Mouse (Mus musculus): Measurements from ENCODE around the gene Sema5b. TPM values are rescaled to one million over a fixed set of nuclear protein-coding genes. Genes with fewer than 3 reads are reported as not detected.
A peak's percentile ranks its signal among the peaks of the same experiment; 100 is the strongest.

Sema5b gene
- polyA plus RNA-seq, 1 experiment from 2014 or later, result 5.0 TPM

DNA sequence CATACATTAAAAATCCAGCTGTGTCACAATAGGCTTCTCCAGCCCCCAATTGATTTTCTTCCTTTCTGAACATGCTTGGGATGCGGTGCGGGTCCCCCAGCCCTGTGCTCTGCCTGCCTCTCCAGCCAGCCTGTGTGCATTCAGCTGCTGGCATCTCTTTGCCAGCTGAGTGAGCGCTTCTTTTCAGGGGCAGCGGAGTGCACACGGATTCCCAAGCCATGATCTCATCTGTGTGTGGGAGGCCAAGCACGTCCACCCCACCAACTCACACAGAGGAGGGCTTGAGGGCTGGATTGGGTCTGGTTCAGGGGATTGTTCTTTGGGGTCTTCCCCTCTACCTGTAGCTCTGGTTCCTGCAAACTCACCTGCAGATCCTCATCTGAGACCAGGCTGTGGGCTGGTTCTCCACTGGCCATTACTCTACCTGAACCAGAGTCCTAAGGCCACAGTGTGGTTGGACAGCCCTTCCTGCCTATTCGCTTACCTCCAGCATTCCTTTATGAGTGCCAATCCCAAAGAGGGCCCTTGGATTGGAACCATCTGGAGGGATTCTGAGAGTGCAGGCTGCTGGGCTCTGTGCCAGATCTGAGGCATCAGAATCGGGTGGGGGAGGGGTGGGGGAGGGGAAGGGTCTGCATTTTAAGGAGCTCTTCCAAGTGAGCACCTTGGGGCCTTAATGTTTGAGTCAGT lies 55.9 kb downstream of the Sema5b start:
- Histone ChIP-seq H3K9me3 (no peaks in the 10 kb centered on the region), H3K4me3 (no peak overlapping the region), H3K27ac (peak overlapping the region; percentile 62), H3K4me1 (peaks cover 47% of the 10 kb centered on the region), H3K9ac (peak overlapping the region; percentile 1; the same call in 1 of the 2 replicates), H3K4me2 (peak overlapping the region; percentile 12), H3K36me3 (no peaks in the 10 kb centered on the region), H3K27me3 (peaks cover 5% of the 10 kb centered on the region; the same call in 1 of the 2 replicates)
- no peak; the same call in 1 of the 2 replicates for ATAC-seq (ENCODE audit: insufficient number of reproducible peaks, insufficient read depth, low FRiP score, low TSS enrichment, low read depth)
- WGBS, result 23% methylated on average over 8 of the region's 8 CpGs

DNA sequence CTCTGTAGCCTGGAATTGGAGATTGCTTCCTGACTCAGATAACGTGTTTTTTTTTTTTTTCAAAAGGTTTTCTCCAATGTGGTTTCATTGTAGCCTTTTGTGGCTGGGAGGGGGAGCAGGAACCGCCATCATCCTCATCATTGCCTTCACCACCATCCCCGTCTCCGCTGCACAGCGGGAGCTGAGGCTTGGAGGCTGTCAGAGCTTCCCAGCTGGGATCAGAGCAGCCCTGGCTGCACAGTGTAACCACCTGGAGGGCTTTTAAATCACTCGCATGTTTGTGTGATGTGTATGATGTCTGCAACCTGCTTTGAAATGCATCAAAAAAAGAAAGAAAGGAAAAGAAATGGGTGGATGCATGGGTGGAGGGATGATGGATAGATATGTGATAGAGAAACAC lies 57.0 kb downstream of the Sema5b start:
- no peak overlapping the region for H3K9ac ChIP-seq
- no peaks in the 10 kb centered on the region for H3K9me3 ChIP-seq
- H3K4me1 ChIP-seq, result peaks cover 35% of the 10 kb centered on the region
- peaks cover 5% of the 10 kb centered on the region; the same call in 1 of the 2 replicates for H3K27me3 ChIP-seq
- H3K4me2 ChIP-seq, result no peak overlapping the region
- H3K36me3 ChIP-seq, result no peaks in the 10 kb centered on the region
- no peak overlapping the region for H3K4me3 ChIP-seq
- H3K27ac ChIP-seq, result no peak overlapping the region
- WGBS, result 13% methylated on average over 6 of the region's 6 CpGs
- no peak for ATAC-seq (ENCODE audit: insufficient number of reproducible peaks, insufficient read depth, low FRiP score, low TSS enrichment, low read depth)

DNA sequence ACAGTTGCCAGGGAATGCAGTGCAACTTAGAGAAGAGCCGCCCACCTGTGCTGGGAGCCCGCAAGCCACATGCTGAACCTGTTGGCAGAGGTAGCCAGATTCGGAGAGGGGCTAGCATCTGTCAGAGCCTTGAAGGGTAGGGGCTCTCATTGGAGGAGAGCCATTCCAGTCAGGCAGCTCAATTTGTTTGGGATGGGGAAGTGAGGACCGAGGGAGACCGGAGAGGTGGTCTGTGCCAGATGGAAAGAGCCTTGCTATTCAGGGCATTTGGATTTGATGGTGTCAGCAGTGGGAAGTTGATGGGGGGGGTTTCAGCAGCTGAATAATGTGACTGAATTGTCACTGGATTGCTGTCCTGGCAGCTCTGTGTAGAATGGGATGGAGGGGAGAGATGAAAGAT lies 57.9 kb downstream of the Sema5b start:
- ATAC-seq (ENCODE audit: insufficient number of reproducible peaks, insufficient read depth, low FRiP score, low TSS enrichment, low read depth), result no peak
- Histone ChIP-seq H3K4me1 (peaks cover 43% of the 10 kb centered on the region), H3K27ac (no peak overlapping the region), H3K4me3 (no peak overlapping the region), H3K9me3 (no peaks in the 10 kb centered on the region), H3K4me2 (no peak overlapping the region), H3K27me3 (peaks cover 5% of the 10 kb centered on the region; the same call in 1 of the 2 replicates), H3K36me3 (no peaks in the 10 kb centered on the region), H3K9ac (no peak overlapping the region)
- 65% methylated on average over 5 of the region's 5 CpGs for WGBS

DNA sequence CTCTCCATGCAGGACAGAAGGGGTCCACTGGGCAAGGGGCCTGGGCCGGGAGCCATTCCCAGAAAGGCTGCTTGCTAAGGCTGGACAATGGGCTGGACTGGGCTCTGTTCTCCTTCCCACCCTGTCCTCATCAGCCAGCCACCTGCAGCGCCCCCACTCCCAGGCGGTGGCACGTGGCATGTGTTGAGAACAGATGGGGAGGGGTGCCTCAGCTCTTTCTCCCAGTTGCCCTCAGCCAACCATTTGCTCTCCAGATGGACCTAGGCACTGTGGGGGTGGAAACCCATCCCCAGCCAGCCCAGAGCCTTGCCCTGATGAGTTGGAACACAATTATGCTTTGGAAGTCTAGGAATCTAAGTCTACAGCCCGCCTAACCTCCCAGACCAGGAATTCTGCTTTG lies 59.3 kb downstream of the Sema5b start:
- no peaks in the 10 kb centered on the region for H3K9me3 ChIP-seq
- H3K4me1 ChIP-seq, result peaks cover 50% of the 10 kb centered on the region
- no peak overlapping the region for H3K9ac ChIP-seq
- no peak overlapping the region for H3K27ac ChIP-seq
- H3K36me3 ChIP-seq, result no peaks in the 10 kb centered on the region
- 0 out of 2 replicates have a peak, but pooled peaks cover 5% of the 10 kb centered on the region for H3K27me3 ChIP-seq
- WGBS, result 71% methylated on average over 5 of the region's 5 CpGs
- H3K4me2 ChIP-seq, result no peak overlapping the region
- no peak for ATAC-seq (ENCODE audit: insufficient number of reproducible peaks, insufficient read depth, low FRiP score, low TSS enrichment, low read depth)
- H3K4me3 ChIP-seq, result no peak overlapping the region

DNA sequence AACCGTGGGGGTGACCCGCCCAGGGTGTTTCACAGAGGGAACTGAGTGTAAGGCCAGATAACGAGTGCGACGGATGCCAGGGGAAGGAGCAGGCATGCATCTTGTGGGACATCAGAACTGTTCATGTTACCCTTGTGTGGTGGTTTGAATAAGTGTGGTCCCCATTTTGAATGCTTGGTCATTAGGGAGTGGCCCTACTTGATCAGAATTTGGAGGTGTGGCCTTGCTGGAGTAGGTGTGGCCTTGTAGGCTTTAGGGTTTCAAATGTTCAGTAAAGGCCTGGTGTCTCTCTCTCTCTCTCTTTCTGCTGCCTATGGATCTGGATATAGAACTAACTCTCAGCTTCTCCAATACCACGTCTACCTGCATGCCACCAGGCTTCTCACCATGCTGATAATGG lies 60.5 kb downstream of the Sema5b start:
- WGBS, result 89% methylated on average over 6 of the region's 6 CpGs
- H3K4me2 ChIP-seq, result no peak overlapping the region
- H3K4me1 ChIP-seq, result peaks cover 43% of the 10 kb centered on the region
- 0 out of 2 replicates have a peak, but pooled peaks cover 5% of the 10 kb centered on the region for H3K27me3 ChIP-seq
- no peaks in the 10 kb centered on the region for H3K36me3 ChIP-seq
- no peak for ATAC-seq (ENCODE audit: insufficient number of reproducible peaks, insufficient read depth, low FRiP score, low TSS enrichment, low read depth)
- H3K9me3 ChIP-seq, result no peaks in the 10 kb centered on the region
- no peak overlapping the region for H3K27ac ChIP-seq
- H3K9ac ChIP-seq, result no peak overlapping the region
- no peak overlapping the region for H3K4me3 ChIP-seq

DNA sequence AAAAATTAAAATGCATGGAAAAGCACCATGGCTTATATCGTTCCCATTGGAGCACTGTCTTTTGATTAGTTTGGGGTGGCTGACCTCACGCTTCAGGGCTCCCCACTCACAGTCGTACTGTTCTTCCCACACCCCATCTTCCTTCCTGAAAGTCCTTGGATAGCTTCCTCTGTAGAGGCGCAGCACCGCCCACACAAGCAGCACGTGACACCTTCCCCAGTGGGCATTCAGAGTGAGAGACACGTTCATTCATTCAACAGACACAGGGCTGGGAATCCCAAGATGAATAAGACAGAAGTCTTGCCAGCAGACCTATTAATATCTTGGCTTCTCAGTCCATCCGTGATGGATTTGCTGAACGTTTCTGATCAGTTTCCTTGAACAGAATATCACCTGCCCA lies 61.6 kb downstream of the Sema5b start:
- H3K27ac ChIP-seq, result no peak overlapping the region
- peaks cover 34% of the 10 kb centered on the region for H3K4me1 ChIP-seq
- no peak overlapping the region for H3K4me3 ChIP-seq
- H3K9ac ChIP-seq, result no peak overlapping the region
- ATAC-seq (ENCODE audit: insufficient number of reproducible peaks, insufficient read depth, low FRiP score, low TSS enrichment, low read depth), result no peak
- H3K9me3 ChIP-seq, result no peaks in the 10 kb centered on the region
- H3K4me2 ChIP-seq, result no peak overlapping the region
- 0 out of 2 replicates have a peak, but pooled peaks cover 5% of the 10 kb centered on the region for H3K27me3 ChIP-seq
- H3K36me3 ChIP-seq, result no peaks in the 10 kb centered on the region
- 82% methylated on average over 9 of the region's 9 CpGs for WGBS

DNA sequence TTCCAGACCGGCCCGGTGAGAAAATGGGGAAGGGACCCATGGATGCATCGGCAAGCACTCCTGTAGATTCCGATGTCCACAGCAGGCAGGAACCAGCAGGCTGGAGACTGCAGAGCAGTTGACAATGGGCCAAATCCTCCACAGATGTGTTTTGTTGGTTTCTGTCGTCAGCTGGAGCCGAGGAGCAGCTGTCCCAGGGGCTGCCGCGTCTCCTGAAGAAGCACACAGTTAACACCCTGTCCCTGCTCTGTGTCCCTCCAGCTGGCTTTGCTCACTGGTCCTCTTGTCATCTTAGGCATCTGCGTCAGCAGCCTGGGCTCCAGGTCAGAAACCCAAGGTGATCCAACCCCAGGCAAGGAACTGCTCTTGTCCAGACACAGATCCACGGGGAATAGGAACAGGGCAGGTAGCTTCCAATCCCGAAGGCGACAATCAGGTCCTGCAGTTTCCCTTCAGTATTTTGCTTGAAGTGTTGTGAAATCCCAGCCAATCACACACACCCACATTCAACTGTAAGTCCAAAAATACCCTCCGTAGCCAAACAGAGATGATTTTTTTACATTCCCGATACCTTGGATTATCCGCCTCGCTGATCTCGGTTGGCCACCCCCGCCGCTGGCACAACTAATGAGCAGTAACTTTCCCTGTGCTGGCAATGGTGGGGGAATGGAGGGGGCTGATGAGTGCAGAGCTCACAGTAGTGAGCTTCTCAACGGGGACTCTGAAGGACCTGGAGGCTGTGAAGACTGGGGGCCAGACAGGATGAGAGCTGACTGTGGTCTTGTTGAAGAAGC lies 63.0 kb downstream of the Sema5b start:
- Histone ChIP-seq H3K9ac (no peak overlapping the region), H3K4me1 (peaks cover 24% of the 10 kb centered on the region), H3K27me3 (no peaks in the 10 kb centered on the region), H3K9me3 (no peaks in the 10 kb centered on the region), H3K36me3 (no peaks in the 10 kb centered on the region), H3K27ac (no peak overlapping the region), H3K4me2 (no peak overlapping the region), H3K4me3 (no peak overlapping the region)
- WGBS, result 57% methylated on average over 20 of the region's 20 CpGs
- ATAC-seq (ENCODE audit: insufficient number of reproducible peaks, insufficient read depth, low FRiP score, low TSS enrichment, low read depth), result no peak

DNA sequence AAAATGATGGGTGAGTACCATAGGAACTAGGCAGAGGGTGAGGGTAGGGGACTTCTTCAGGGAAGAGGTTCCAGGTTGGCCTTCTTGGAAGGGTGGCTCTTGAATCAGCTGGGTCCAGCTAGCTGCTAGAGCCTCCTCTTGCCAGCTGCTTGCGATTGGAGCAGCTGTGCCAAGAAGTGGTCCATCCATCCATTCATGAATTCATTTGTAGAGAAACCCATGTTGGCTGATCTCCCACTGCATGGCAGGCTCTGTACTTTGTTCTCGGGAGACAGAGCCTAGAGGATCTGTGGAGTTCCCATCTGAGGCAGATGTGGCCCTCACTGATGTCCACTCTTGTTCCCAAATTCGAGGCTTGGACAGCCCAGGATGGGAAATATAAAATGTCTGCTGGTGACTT lies 66.3 kb downstream of the Sema5b start:
- ATAC-seq (ENCODE audit: insufficient number of reproducible peaks, insufficient read depth, low FRiP score, low TSS enrichment, low read depth), result no peak
- Histone ChIP-seq H3K4me1 (peaks cover 17% of the 10 kb centered on the region), H3K9me3 (no peaks in the 10 kb centered on the region), H3K4me3 (no peak overlapping the region), H3K4me2 (no peak overlapping the region), H3K27ac (no peak overlapping the region), H3K9ac (no peak overlapping the region), H3K27me3 (no peaks in the 10 kb centered on the region), H3K36me3 (no peaks in the 10 kb centered on the region)
- WGBS, result 81% methylated on average over 3 of the region's 3 CpGs

DNA sequence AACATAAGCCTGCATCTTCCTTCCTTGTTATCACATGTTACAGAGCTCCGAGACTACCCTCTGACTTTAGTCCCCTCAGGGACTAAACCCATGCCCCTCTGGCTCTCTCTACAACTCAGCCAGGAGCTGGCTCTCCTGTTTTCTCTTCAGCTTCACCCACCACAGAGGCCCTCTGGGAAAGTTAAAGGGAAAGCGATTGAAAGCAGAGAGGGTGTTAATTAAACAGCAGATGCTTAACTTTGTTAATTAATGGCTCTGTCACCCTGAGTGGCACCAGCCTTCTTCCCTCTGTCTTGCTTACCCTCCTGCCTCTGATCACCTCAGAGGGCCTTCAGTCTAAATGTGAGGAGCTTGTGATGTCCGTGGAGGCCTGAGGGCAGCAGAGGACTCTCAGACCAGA lies 67.3 kb downstream of the Sema5b start:
- no peak for ATAC-seq (ENCODE audit: insufficient number of reproducible peaks, insufficient read depth, low FRiP score, low TSS enrichment, low read depth)
- no peak overlapping the region for H3K4me2 ChIP-seq
- no peaks in the 10 kb centered on the region for H3K27me3 ChIP-seq
- H3K36me3 ChIP-seq, result no peaks in the 10 kb centered on the region
- no peak overlapping the region for H3K9ac ChIP-seq
- peaks cover 15% of the 10 kb centered on the region for H3K4me1 ChIP-seq
- no peak overlapping the region for H3K27ac ChIP-seq
- 38% methylated on average over 3 of the region's 3 CpGs for WGBS
- H3K4me3 ChIP-seq, result no peak overlapping the region
- no peaks in the 10 kb centered on the region for H3K9me3 ChIP-seq

DNA sequence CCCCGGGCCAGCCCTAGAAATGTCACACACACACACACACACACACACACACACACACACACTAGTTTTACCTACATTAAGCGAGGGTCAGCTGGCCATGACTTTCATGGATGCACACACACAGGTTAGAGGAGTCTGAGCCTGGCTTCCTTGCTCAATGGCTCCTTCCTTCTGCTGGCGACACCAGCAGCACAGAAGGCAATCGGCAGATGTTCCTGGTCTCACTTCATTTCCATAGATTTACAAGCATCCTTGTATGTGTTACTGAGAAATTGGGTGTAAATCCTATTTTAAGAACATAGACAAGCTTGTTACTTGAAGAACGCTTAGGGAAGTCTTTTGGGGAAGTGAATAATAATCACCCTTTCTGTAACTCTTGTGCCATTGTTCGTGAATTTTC lies 68.6 kb downstream of the Sema5b start:
- no peaks in the 10 kb centered on the region for H3K36me3 ChIP-seq
- no peak for ATAC-seq (ENCODE audit: insufficient number of reproducible peaks, insufficient read depth, low FRiP score, low TSS enrichment, low read depth)

DNA sequence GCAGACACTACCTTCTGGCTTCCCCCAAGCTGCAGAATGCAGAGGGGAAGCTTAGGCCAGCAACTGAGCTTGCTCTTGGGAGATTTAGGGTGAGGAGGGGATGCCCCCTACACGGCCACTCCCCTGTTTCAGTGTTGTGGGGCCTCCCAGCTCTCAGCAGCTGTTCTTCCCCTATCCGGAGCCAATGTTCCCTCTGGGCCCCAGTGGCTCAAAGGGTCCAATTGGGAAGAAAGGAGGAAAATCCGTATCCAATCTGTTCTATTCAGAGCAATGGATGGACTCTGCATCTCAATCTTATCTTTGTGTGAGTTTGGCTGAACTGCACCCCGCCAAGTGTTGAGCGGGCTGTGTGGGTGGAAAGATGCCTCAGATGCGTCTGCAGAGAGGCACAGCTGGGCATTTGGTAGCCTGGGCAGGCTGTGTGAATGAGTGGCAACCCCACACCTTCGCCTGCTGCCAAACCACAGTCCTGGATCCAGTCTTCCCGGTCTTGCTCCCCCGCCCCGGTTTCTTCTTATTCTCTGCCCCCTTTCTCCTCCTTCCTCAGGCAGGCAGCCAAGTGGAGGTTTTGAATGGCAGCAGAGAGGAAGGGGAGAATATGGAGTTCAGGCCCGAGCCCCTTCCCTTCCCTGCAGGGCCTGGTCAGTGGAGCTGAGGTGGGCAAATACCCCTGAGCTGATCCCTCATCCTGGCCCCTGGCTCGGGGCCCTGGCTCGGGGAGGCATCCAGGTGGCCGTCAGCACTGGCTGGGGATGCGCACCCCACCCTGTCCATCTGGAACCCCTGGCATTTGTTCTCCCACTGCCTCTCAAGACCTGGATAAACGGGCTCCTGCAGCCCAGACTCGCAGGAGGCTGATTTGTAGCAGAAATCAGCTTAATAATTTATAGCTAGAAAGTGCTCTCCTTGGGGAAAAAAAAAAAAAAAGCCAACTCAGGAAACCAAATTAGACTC lies 73.2 kb downstream of the Sema5b start:
- H3K27me3 ChIP-seq, result no peaks in the 10 kb centered on the region
- peak overlapping the region; percentile 76 for H3K27ac ChIP-seq
- H3K4me1 ChIP-seq, result peaks cover 18% of the 10 kb centered on the region
- no peaks in the 10 kb centered on the region for H3K36me3 ChIP-seq
- ATAC-seq (ENCODE audit: insufficient number of reproducible peaks, insufficient read depth, low FRiP score, low TSS enrichment, low read depth), result peak; percentile 75; the same call in 1 of the 2 replicates
- no peaks in the 10 kb centered on the region for H3K9me3 ChIP-seq
- no peak overlapping the region for H3K4me3 ChIP-seq
- WGBS, result 43% methylated on average over 17 of the region's 17 CpGs
- peak overlapping the region; percentile 44; the same call in 1 of the 2 replicates for H3K9ac ChIP-seq
- H3K4me2 ChIP-seq, result peak overlapping the region; percentile 30

More for the DNA sequence above, 68.6 kb downstream of the Sema5b start:
- H3K27me3 ChIP-seq, result no peaks in the 10 kb centered on the region
- no peaks in the 10 kb centered on the region for H3K9me3 ChIP-seq
- no peak overlapping the region for H3K9ac ChIP-seq
- WGBS, result 75% methylated on average over 6 of the region's 6 CpGs
- H3K4me3 ChIP-seq, result no peak overlapping the region
- H3K4me2 ChIP-seq, result no peak overlapping the region
- peaks cover 15% of the 10 kb centered on the region for H3K4me1 ChIP-seq
- H3K27ac ChIP-seq, result no peak overlapping the region
